Mouse (Mus musculus) heart, adult 2 months (tissue): ENCODE results near the gene Gmfg.

Source experiments
- CTCF ChIP-seq: fragments of 200-600 bp; IDR thresholded peaks from 2 replicates; pipeline ENCODE4 v1.8.1; 2022; ENCODE audit warnings: antibody characterized with exemption, mild to moderate bottlenecking, moderate library complexity
- POLR2A ChIP-seq: fragments of 200-500 bp; IDR thresholded peaks from 2 replicates; pipeline ENCODE4 v1.6.1; 2011; ENCODE audit warnings: mild to moderate bottlenecking, low read depth, low read length, control low read depth; ENCODE audit not compliant: insufficient read depth

DNA sequence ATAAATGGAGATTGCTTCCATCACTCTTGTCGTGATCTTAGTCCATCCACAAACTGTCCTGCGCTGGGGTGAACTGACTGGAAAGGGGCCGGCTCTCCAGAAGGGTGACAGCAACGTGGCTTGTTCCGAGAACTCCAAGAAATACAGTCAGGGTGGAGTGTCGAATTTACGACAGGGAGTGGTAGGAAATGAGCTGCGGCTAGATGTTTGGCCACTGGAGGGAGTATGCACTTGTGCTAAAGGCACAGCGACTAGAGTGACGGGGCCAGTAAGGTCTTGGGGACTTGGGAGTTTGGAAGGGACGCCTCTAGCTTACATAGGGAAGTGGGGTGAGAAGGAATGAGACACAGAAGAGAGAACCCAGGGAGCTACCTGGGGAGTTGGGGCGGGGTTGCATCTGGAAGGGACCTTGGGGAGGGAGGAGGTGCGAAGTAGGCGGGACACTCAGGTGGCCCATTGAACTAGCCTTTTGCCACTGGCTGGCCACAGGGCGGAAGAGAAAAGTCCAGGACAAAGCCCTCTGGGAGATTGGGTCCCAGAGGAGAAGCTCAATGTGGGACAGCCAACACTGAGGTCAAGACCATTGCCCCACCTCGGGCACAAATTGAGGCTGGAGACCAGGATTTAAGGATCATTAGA lies at the start of gene Gmfg:
- TF ChIP-seq POLR2A: no peak; the same call in none of the 2 replicates
- TF ChIP-seq CTCF: peak; percentile 51
